In genomic region chr4:62998908-62999307, GRCm38 (mm10) we compare ENCODE assay signal across 9 mouse cellular contexts. TPM values are rescaled to one million over a fixed set of nuclear protein-coding genes. Genes with fewer than 3 reads are reported as not detected.
DNase-seq lines count a peak whose midpoint lies in the region; ATAC-seq and TF ChIP-seq lines count a peak whose summit lies in the region.
"Had no signal": no experiment of that assay in that cellular context is flagged by ENCODE, and none has a peak within 500 bp of the region (broad histone marks: within the 10 kb centered on the region; RNA-seq: fewer than 3 reads in every experiment).

No protein-coding gene starts in this region.

- H3K27me3 ChIP-seq in forebrain, embryonic 10.5 days (ENCODE audit: poor library complexity, severe bottlenecking), result no peaks in the 10 kb centered on the region
- no peaks in the 10 kb centered on the region for H3K27me3 ChIP-seq in forebrain, embryonic 16.5 days (replicated peaks; ENCODE audit: control insufficient read depth, insufficient read depth, low read length)
- H3K27me3 ChIP-seq in kidney, embryonic 14.5 days (ENCODE audit: control insufficient read depth, insufficient read depth, low read length), result no peaks in the 10 kb centered on the region
- no peaks in the 10 kb centered on the region for H3K27me3 ChIP-seq in neural tube, embryonic 13.5 days

- no peak; the same call in 1 of the 2 replicates for ATAC-seq in forebrain, embryonic 16.5 days
- 0 out of 2 replicates have a peak, but pooled peaks have one; percentile 33 for ATAC-seq in kidney, embryonic 14.5 days (ENCODE audit: low FRiP score, low TSS enrichment)
- ATAC-seq in neural tube, embryonic 13.5 days (ENCODE audit: low read depth), result peak; percentile 55

- 0 out of 2 replicates have a peak overlapping the region, but pooled peaks have one; percentile 12 for H3K27ac ChIP-seq in forebrain, embryonic 10.5 days
- H3K27ac ChIP-seq in forebrain, embryonic 16.5 days (ENCODE audit: low read length), result no peak overlapping the region
- H3K27ac ChIP-seq in kidney, embryonic 14.5 days (ENCODE audit: low read depth, low read length), result peak overlapping the region; percentile 74; the same call in 1 of the 2 replicates
- H3K27ac ChIP-seq in neural tube, embryonic 13.5 days (replicated peaks), result peak overlapping the region; percentile 55
- no peak overlapping the region for H3K27ac ChIP-seq in left cerebral cortex, adult 2 months
- H3K27ac ChIP-seq: macrophage had no signal

- peak; percentile 6 for DNase-seq in forebrain, embryonic 10.5 days (ENCODE audit: extremely low spot score, low spot score)
- DNase-seq in urinary bladder, postnatal 14 days (ENCODE audit: low spot score), result peak; percentile 35
- no peak for DNase-seq in urinary bladder, adult 18-20 months (ENCODE audit: low spot score in 2 of 2)
- no peak for DNase-seq in cerebellum, adult 8-10 months
- DNase-seq in left cerebral cortex, adult 2 months (ENCODE audit: extremely low spot score in 1 of 2, low spot score in 2 of 2), result no peak

- no peak overlapping the region for H3K9ac ChIP-seq in forebrain, embryonic 16.5 days (replicated peaks; ENCODE audit: low read depth, low read length)
- no peak overlapping the region for H3K9ac ChIP-seq in kidney, embryonic 14.5 days (ENCODE audit: low read depth, low read length)
- peak overlapping the region; percentile 13; the same call in 1 of the 2 replicates for H3K9ac ChIP-seq in neural tube, embryonic 13.5 days

- peaks cover 12% of the 10 kb centered on the region; the same call in 1 of the 2 replicates for H3K4me1 ChIP-seq in forebrain, embryonic 10.5 days
- peaks cover 17% of the 10 kb centered on the region for H3K4me1 ChIP-seq in forebrain, embryonic 16.5 days (replicated peaks; ENCODE audit: control insufficient read depth, insufficient read depth, low read length)
- peaks cover 35% of the 10 kb centered on the region for H3K4me1 ChIP-seq in kidney, embryonic 14.5 days (ENCODE audit: control insufficient read depth, insufficient read depth, low read length)
- peaks cover 33% of the 10 kb centered on the region for H3K4me1 ChIP-seq in neural tube, embryonic 13.5 days (replicated peaks)

- H3K36me3 ChIP-seq in forebrain, embryonic 10.5 days (replicated peaks), result peaks cover 35% of the 10 kb centered on the region
- H3K36me3 ChIP-seq in forebrain, embryonic 16.5 days (ENCODE audit: control insufficient read depth, insufficient read depth), result no peaks in the 10 kb centered on the region
- H3K36me3 ChIP-seq in kidney, embryonic 14.5 days (ENCODE audit: control insufficient read depth, insufficient read depth, low read length), result no peaks in the 10 kb centered on the region
- peaks cover 6% of the 10 kb centered on the region; the same call in 1 of the 2 replicates for H3K36me3 ChIP-seq in neural tube, embryonic 13.5 days

- no peak overlapping the region for H3K4me2 ChIP-seq in forebrain, embryonic 16.5 days (ENCODE audit: low read length)
- no peak overlapping the region for H3K4me2 ChIP-seq in kidney, embryonic 14.5 days (replicated peaks; ENCODE audit: low read depth, low read length)
- no peak overlapping the region for H3K4me2 ChIP-seq in neural tube, embryonic 13.5 days

- no peak overlapping the region for H3K4me3 ChIP-seq in forebrain, embryonic 10.5 days
- no peak overlapping the region for H3K4me3 ChIP-seq in forebrain, embryonic 16.5 days (replicated peaks; ENCODE audit: low read length)
- no peak overlapping the region for H3K4me3 ChIP-seq in kidney, embryonic 14.5 days (ENCODE audit: low read length)
- H3K4me3 ChIP-seq in neural tube, embryonic 13.5 days, result no peak overlapping the region
- no peak overlapping the region for H3K4me3 ChIP-seq in left cerebral cortex, adult 2 months

- WGBS in forebrain, embryonic 10.5 days, result 89% methylated on average over 6 of the region's 6 CpGs
- whole genome bisulfite sequencing in forebrain, embryonic 16.5 days, result 22% methylated on average over 6 of the region's 6 CpGs
- WGBS in kidney, embryonic 14.5 days, result 41% methylated on average over 6 of the region's 6 CpGs
- WGBS in neural tube, embryonic 13.5 days, result 45% methylated on average over 6 of the region's 6 CpGs

- no peak for TF ChIP-seq CTCF in left cerebral cortex, adult 2 months (IDR thresholded peaks at IDR 0.05)

- H3K9me3 ChIP-seq in forebrain, embryonic 10.5 days, result peaks cover 4% of the 10 kb centered on the region
- no peaks in the 10 kb centered on the region for H3K9me3 ChIP-seq in forebrain, embryonic 16.5 days (ENCODE audit: control insufficient read depth, low read length)
- H3K9me3 ChIP-seq in kidney, embryonic 14.5 days (ENCODE audit: control insufficient read depth, low read length), result no peaks in the 10 kb centered on the region
- no peaks in the 10 kb centered on the region for H3K9me3 ChIP-seq in neural tube, embryonic 13.5 days

- intact Hi-C loops in left cerebral cortex, adult 2 months (cut with DNase I), result no loop called here

RNA-seq across cellular contexts. Expression of gene Zfp618, which starts 33.5 kb away (rescaled TPM):
- 21.4 and 23.3 TPM in 2 replicates for polyA plus RNA-seq in forebrain, embryonic 10.5 days (2016; fragmentation: Nextera tagmentation; extraction: Ambion mirVana)
- 15.2 and 18.4 TPM in 2 replicates for polyA plus RNA-seq in forebrain, embryonic 16.5 days (2015; fragmentation: Nextera tagmentation; extraction: Ambion mirVana)
- 31.5 and 41.1 TPM in 2 replicates for polyA plus RNA-seq in kidney, embryonic 14.5 days (2014; fragmentation: Nextera tagmentation; extraction: Ambion mirVana)
- 40.8 and 40.9 TPM in 2 replicates for polyA plus RNA-seq in neural tube, embryonic 13.5 days (2015; fragmentation: Nextera tagmentation; extraction: Ambion mirVana)
- 1 to 10 TPM; 5.9 to 6.2 TPM for total RNA-seq in left cerebral cortex, adult 2 months (2021)
- polyA plus RNA-seq: macrophage had no signal

Comparison
In these comparisons a context has a peak if more than half of its experiments do, and no peak if none do; other contexts are left out.
1. DNase-seq: peak in forebrain, embryonic 10.5 days (single experiment) and urinary bladder, postnatal 14 days (single experiment); none in urinary bladder, adult 18-20 months (0 of 2), cerebellum, adult 8-10 months (single experiment) and left cerebral cortex, adult 2 months (0 of 2).
2. H3K27ac ChIP-seq: peak in forebrain, embryonic 10.5 days (single experiment), kidney, embryonic 14.5 days (single experiment) and neural tube, embryonic 13.5 days (single experiment); none in forebrain, embryonic 16.5 days (single experiment) and left cerebral cortex, adult 2 months (single experiment).